Mouse (Mus musculus) forebrain, postnatal 0 days (tissue): ENCODE measurements around the gene 2010111I01Rik. TPM values are rescaled to one million over a fixed set of nuclear protein-coding genes. Genes with fewer than 3 reads are reported as not detected.

Source experiments
- ATAC-seq: fragments of 200-750 bp; cut with Nextera tagmentation; 2 replicates; pipeline ENCODE4 v1.8.0; 2017; ENCODE audit warnings: mild to moderate bottlenecking, moderate library complexity
- DNase-seq: peaks from one replicate; pipeline ENCODE4 v3.0.0-alpha.2; 2015
- H3K27ac ChIP-seq: fragments of 300-500 bp; sonication (generic); 2 replicates; pipeline ENCODE4 v1.5.1; 2014; ENCODE audit warnings: low read depth, mild to moderate bottlenecking, antibody characterized with exemption, low read length, moderate library complexity, mixed read lengths
- H3K27me3 ChIP-seq: fragments of 300-500 bp; sonication (generic); 2 replicates; pipeline ENCODE4 v1.6.1; 2014; ENCODE audit warnings: mild to moderate bottlenecking, low read length, mixed read lengths; ENCODE audit not compliant: insufficient read depth
- H3K36me3 ChIP-seq: fragments of 300-500 bp; sonication (generic); 2 replicates; pipeline ENCODE4 v1.6.1; 2014; ENCODE audit warnings: mild to moderate bottlenecking, moderate library complexity; ENCODE audit not compliant: insufficient read depth
- H3K4me1 ChIP-seq: fragments of 300-500 bp; sonication (generic); 2 replicates; pipeline ENCODE4 v1.6.1; 2014; ENCODE audit warnings: antibody characterized with exemption; ENCODE audit not compliant: insufficient read depth
- H3K4me2 ChIP-seq: fragments of 300-500 bp; sonication (generic); 2 replicates; pipeline ENCODE4 v1.6.1; 2014; ENCODE audit warnings: low read depth, mild to moderate bottlenecking, moderate library complexity
- H3K4me3 ChIP-seq: fragments of 300-500 bp; sonication (generic); 2 replicates; pipeline ENCODE4 v1.5.1; 2014; ENCODE audit warnings: low read depth, low read length, mixed read lengths
- H3K9ac ChIP-seq: fragments of 300-500 bp; sonication (generic); 2 replicates; pipeline ENCODE4 v1.6.1; 2014; ENCODE audit warnings: mild to moderate bottlenecking
- H3K9me3 ChIP-seq: fragments of 300-500 bp; sonication (generic); 2 replicates; pipeline ENCODE4 v1.6.1; 2016; ENCODE audit warnings: low read length
- CTCF ChIP-seq: sonication (generic); IDR thresholded peaks from 2 replicates; pipeline ENCODE4 v1.5.1; 2016; ENCODE audit warnings: antibody characterized with exemption, control low read depth, low read depth
- WGBS: fragments of 180-500 bp; shearing (Covaris S2); extraction: QIAGEN DNeasy Blood & Tissue Kit; methylation state at CpG from one replicate; pipeline ENCODE4 v1.1.7; 2014; 5-methylcytosine and 5-hydroxymethylcytosine counted together
- polyA plus RNA-seq: library from polyadenylated mRNA; unstranded; fragments of >200 nt; fragmentation: Nextera tagmentation; extraction: Ambion mirVana; gene quantifications from 2 replicates; pipeline ENCODE4 v1.2.1, GENCODE M21; 2015
- total RNA-seq: library from RNA; depleted of rRNA; stranded (reverse); fragments of >200 nt; gene quantifications from 2 replicates; pipeline ENCODE4 v1.2.3, GENCODE M21; 2014

Gene 2010111I01Rik
- total and polyA plus RNA-seq, 2 experiments from 2014 or later, result 20.3 to 47.8 TPM

DNA sequence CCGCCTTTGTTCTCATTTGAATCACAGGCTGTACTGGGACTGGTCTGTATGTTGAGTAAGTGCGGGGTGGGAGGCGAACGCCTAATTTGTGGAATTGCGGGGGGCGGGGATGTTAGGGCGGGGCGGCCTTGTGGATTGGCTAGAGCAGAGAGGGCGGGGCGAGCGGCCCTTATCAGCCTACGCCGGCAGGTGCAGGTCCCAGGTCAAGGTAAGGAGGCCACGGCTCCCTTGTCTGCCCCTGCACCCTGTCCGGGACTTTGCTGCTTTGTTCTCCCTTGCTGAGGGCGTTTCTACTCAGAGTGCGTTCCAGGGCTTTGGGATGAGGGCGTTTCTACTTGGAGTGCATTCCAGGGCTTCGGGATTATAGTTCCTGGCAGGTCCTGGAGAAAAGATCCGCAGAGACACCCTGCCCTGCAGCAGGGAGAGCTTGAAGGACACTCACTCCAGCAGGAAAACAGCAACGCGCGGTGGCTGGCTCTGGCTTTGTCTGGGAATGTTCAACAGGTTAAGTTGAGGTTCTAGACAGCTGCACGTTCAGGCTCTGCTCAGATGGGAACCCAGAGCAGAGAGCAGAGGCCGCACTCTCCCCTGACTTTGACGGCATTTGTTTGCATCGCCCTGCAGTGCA, 308.0 kb downstream of the 2010111I01Rik start:
- no peak overlapping the region for H3K27ac ChIP-seq
- H3K9me3 ChIP-seq, result no peaks in the 10 kb centered on the region

GRCm38 (mm10) chr13:63273859-63274258, 309.2 kb downstream of the 2010111I01Rik start:
- Histone ChIP-seq H3K9ac (no peak overlapping the region), H3K36me3 (no peaks in the 10 kb centered on the region), H3K4me2 (no peak overlapping the region), H3K9me3 (no peaks in the 10 kb centered on the region), H3K27ac (no peak overlapping the region), H3K27me3 (no peaks in the 10 kb centered on the region), H3K4me3 (no peak overlapping the region), H3K4me1 (0 out of 2 replicates have a peak, but pooled peaks cover 4% of the 10 kb centered on the region)
- WGBS, result 44% methylated on average over 2 of the region's 2 CpGs
- no peak for ATAC-seq
- no peak for DNase-seq
- no peak for TF ChIP-seq CTCF

More for the DNA sequence above, 308.0 kb downstream of the 2010111I01Rik start:
- Histone ChIP-seq H3K36me3 (no peaks in the 10 kb centered on the region), H3K4me1 (0 out of 2 replicates have a peak, but pooled peaks cover 4% of the 10 kb centered on the region), H3K9ac (peak overlapping the region; percentile 42), H3K27me3 (no peaks in the 10 kb centered on the region), H3K4me3 (peak overlapping the region; percentile 42), H3K4me2 (peak overlapping the region; percentile 72)
- DNase-seq (peak; percentile 58), ATAC-seq (peak; percentile 84)
- no peak for TF ChIP-seq CTCF
- 2% methylated on average over 27 of the region's 27 CpGs for WGBS

GRCm38 (mm10) chr13:63274488-63275166, 309.9 kb downstream of the 2010111I01Rik start:
- Histone ChIP-seq H3K27ac (no peak overlapping the region), H3K4me2 (no peak overlapping the region), H3K36me3 (no peaks in the 10 kb centered on the region), H3K4me1 (0 out of 2 replicates have a peak, but pooled peaks cover 4% of the 10 kb centered on the region), H3K27me3 (no peaks in the 10 kb centered on the region), H3K4me3 (no peak overlapping the region), H3K9ac (no peak overlapping the region), H3K9me3 (no peaks in the 10 kb centered on the region)
- ATAC-seq, result no peak
- WGBS, result 62% methylated on average over 10 of the region's 10 CpGs
- no peak for DNase-seq
- no peak for TF ChIP-seq CTCF

DNA sequence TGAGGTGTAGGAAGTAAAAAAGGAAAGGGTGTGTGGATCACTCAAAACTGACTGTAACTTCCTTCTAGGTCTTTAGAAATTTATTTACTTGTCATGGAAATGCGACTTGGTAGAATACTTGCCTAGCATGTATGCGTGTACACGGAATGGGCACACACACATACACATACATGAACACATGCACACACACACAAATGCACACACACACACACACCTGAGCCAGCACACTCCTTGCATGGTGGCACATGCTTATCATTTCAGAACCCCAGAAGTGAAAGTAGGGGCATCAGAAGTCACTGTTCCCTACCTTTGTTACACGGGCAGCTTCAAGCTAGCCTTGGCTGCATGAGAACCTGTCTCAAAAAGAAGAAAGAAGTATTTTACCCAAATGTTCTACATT, 311.7 kb downstream of the 2010111I01Rik start:
- no peaks in the 10 kb centered on the region for H3K36me3 ChIP-seq
- no peak overlapping the region for H3K4me2 ChIP-seq
- DNase-seq (no peak), ATAC-seq (no peak)
- 93% methylated on average over 4 of the region's 4 CpGs for WGBS
- no peak for TF ChIP-seq CTCF
- no peak overlapping the region for H3K27ac ChIP-seq
- 0 out of 2 replicates have a peak, but pooled peaks cover 4% of the 10 kb centered on the region for H3K4me1 ChIP-seq
- no peaks in the 10 kb centered on the region for H3K9me3 ChIP-seq
- no peak overlapping the region for H3K4me3 ChIP-seq
- no peak overlapping the region for H3K9ac ChIP-seq
- no peaks in the 10 kb centered on the region for H3K27me3 ChIP-seq

DNA sequence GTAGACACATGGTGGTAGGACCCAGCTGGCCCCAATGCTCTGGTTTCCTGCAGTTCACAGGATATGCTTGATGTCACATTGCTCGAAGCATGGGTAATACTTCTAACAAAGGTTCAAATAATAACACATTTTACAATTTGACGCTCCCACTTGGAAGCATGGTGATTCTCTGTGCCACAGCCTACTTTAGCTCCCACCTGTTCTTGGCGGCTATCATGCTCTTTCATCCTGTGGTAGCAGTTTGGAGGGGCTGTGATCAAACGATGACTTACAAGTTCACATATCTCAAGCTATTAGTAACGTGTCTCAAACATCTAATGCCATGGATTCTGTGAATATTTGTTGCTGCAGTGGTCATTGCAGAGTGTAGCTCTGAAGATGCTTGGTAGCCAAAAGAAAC, 312.6 kb downstream of the 2010111I01Rik start:
- no peak for TF ChIP-seq CTCF
- Histone ChIP-seq H3K9me3 (no peaks in the 10 kb centered on the region), H3K9ac (no peak overlapping the region), H3K27ac (no peak overlapping the region), H3K4me2 (no peak overlapping the region), H3K36me3 (no peaks in the 10 kb centered on the region), H3K4me1 (0 out of 2 replicates have a peak, but pooled peaks cover 3% of the 10 kb centered on the region), H3K27me3 (no peaks in the 10 kb centered on the region), H3K4me3 (no peak overlapping the region)
- DNase-seq (no peak), ATAC-seq (no peak)
- WGBS, result 82% methylated on average over 5 of the region's 5 CpGs

GRCm38 (mm10) chr13:63278141-63278631, 313.5 kb downstream of the 2010111I01Rik start:
- WGBS, result 71% methylated on average over 5 of the region's 5 CpGs
- no peak overlapping the region for H3K4me2 ChIP-seq

More at GRCm38 (mm10) chr13:63278141-63278631, 313.5 kb downstream of the 2010111I01Rik start:
- H3K27ac ChIP-seq, result no peak overlapping the region
- no peak overlapping the region for H3K4me3 ChIP-seq
- no peak for DNase-seq
- no peaks in the 10 kb centered on the region for H3K4me1 ChIP-seq
- no peaks in the 10 kb centered on the region for H3K9me3 ChIP-seq
- TF ChIP-seq CTCF, result no peak
- no peak for ATAC-seq
- H3K27me3 ChIP-seq, result no peaks in the 10 kb centered on the region
- no peak overlapping the region for H3K9ac ChIP-seq
- H3K36me3 ChIP-seq, result no peaks in the 10 kb centered on the region
